Mouse (Mus musculus): ENCODE results near the gene Slc25a10.

- no peak for TF ChIP-seq POLR2A (IDR thresholded peaks at IDR 0.05; ENCODE audit: extremely low read depth, insufficient read depth, low read length)
- TF ChIP-seq CTCF (IDR thresholded peaks at IDR 0.05; ENCODE audit: low read depth, low read length) = no peak
Observed at GRCm38 (mm10) chr11:120492878-120493203, 1.2 kb downstream of the Slc25a10 start.

All from liver, adult 2 months (tissue).